Mouse (Mus musculus) MEL (cell line): ENCODE data around the gene Mpig6b. TPM values are rescaled to one million over a fixed set of nuclear protein-coding genes. Genes with fewer than 3 reads are reported as not detected.

Source experiments
- DNase-seq: peaks from one replicate; pipeline ENCODE4 v3.0.0; 2011; ENCODE audit warnings: low read depth, low spot score
- H3K27ac ChIP-seq: 2 replicates; pipeline ENCODE4 v1.5.1; 2012; ENCODE audit warnings: low read depth, mild to moderate bottlenecking, control low read depth, low read length, moderate library complexity; ENCODE audit not compliant: control insufficient read depth
- H3K27me3 ChIP-seq, 2 experiments: fragments of 150-350 bp in 1 of 2; sonication (generic) in 1 of 2; 2 replicates each; pipeline ENCODE4 v1.6.1; 2012; ENCODE audit warnings: low read length in 2 of 2, mild to moderate bottlenecking in 2 of 2, improper control_type of control experiment in 1 of 2, moderate library complexity in 1 of 2; ENCODE audit not compliant: insufficient read depth in 2 of 2, control insufficient read depth in 1 of 2
- H3K36me3 ChIP-seq, 2 experiments: 2 replicates each; pipeline ENCODE4 v1.6.1; 2012 to 2014; ENCODE audit warnings: low read length in 2 of 2, improper control_type of control experiment in 1 of 2, inconsistent platforms in 1 of 2, mild to moderate bottlenecking in 1 of 2; ENCODE audit not compliant: insufficient read depth in 2 of 2, control insufficient read depth in 1 of 2
- H3K4me1 ChIP-seq, 2 experiments: fragments of 150-350 bp in 1 of 2; sonication (generic) in 1 of 2; 2 replicates each; pipeline ENCODE4 v1.6.1; 2012; ENCODE audit warnings: low read length in 2 of 2, improper control_type of control experiment in 1 of 2, mild to moderate bottlenecking in 1 of 2; ENCODE audit not compliant: insufficient read depth in 2 of 2, control insufficient read depth in 1 of 2
- H3K4me3 ChIP-seq, 2 experiments: fragments of 150-350 bp in 1 of 2; sonication (generic) in 1 of 2; 2 replicates each; pipeline ENCODE4 v1.5.1; 2012; ENCODE audit warnings: low read depth in 2 of 2, low read length in 2 of 2, mild to moderate bottlenecking in 2 of 2, moderate library complexity in 2 of 2, control low read depth in 1 of 2, improper control_type of control experiment in 1 of 2; ENCODE audit not compliant: control insufficient read depth in 1 of 2, insufficient read depth in 1 of 2
- H3K79me2 ChIP-seq: 2 replicates; pipeline ENCODE4 v1.6.1; 2012; ENCODE audit warnings: mild to moderate bottlenecking, low read length, moderate library complexity; ENCODE audit not compliant: control insufficient read depth, poor library complexity, insufficient read depth
- H3K9ac ChIP-seq: 2 replicates; pipeline ENCODE4 v1.6.1; 2012; ENCODE audit warnings: low read depth, mild to moderate bottlenecking, control low read depth, low read length, moderate library complexity; ENCODE audit not compliant: control insufficient read depth, poor library complexity, severe bottlenecking
- H3K9me3 ChIP-seq: fragments of 150-350 bp; sonication (generic); replicated peaks from 2 replicates; pipeline ENCODE4 v1.6.1; 2012; ENCODE audit warnings: mild to moderate bottlenecking, low read length, improper control_type of control experiment, moderate library complexity; ENCODE audit not compliant: insufficient read depth
- BHLHE40 ChIP-seq: IDR thresholded peaks from 2 replicates; pipeline ENCODE4 v1.6.1; 2012; ENCODE audit warnings: low read depth, mild to moderate bottlenecking, inconsistent platforms, low read length, improper control_type of control experiment, borderline replicate concordance
- CHD1 ChIP-seq: IDR thresholded peaks from 2 replicates; pipeline ENCODE4 v1.6.1; 2012; ENCODE audit warnings: low read depth, mild to moderate bottlenecking, inconsistent platforms, low read length, improper control_type of control experiment
- CHD2 ChIP-seq: IDR thresholded peaks from 2 replicates; pipeline ENCODE4 v1.6.1; 2011; ENCODE audit warnings: low read length, improper control_type of control experiment
- ELF1 ChIP-seq: IDR thresholded peaks from 2 replicates; pipeline ENCODE4 v1.6.1; 2014; ENCODE audit warnings: low read depth, mild to moderate bottlenecking, inconsistent platforms, low read length, improper control_type of control experiment, moderate library complexity
- ETS1 ChIP-seq: IDR thresholded peaks from 2 replicates; pipeline ENCODE4 v1.6.1; 2012; ENCODE audit warnings: low read depth, mild to moderate bottlenecking, inconsistent platforms, low read length, improper control_type of control experiment, moderate library complexity
- GATA1 ChIP-seq: IDR thresholded peaks from 2 replicates; pipeline ENCODE4 v1.6.1; 2011; ENCODE audit warnings: low read depth, low read length, improper control_type of control experiment
- HCFC1 ChIP-seq: IDR thresholded peaks from 2 replicates; pipeline ENCODE4 v1.6.1; 2012; ENCODE audit warnings: low read depth, mild to moderate bottlenecking, inconsistent platforms, low read length, improper control_type of control experiment, moderate library complexity
- MAFK ChIP-seq: IDR thresholded peaks from 2 replicates; pipeline ENCODE4 v1.6.1; 2011; ENCODE audit warnings: low read depth, mild to moderate bottlenecking, low read length, improper control_type of control experiment, borderline replicate concordance
- MAX ChIP-seq: IDR thresholded peaks from 2 replicates; pipeline ENCODE4 v1.6.1; 2011; ENCODE audit warnings: low read length, improper control_type of control experiment
- MAZ ChIP-seq: IDR thresholded peaks from 2 replicates; pipeline ENCODE4 v1.6.1; 2012; ENCODE audit warnings: low read depth, mild to moderate bottlenecking, inconsistent platforms, low read length, improper control_type of control experiment
- MEF2A ChIP-seq: IDR thresholded peaks from 2 replicates; pipeline ENCODE4 v1.6.1; 2014; ENCODE audit warnings: low read depth, mild to moderate bottlenecking, inconsistent platforms, low read length, improper control_type of control experiment; ENCODE audit not compliant: poor library complexity, insufficient replicate concordance, severe bottlenecking; ENCODE audit errors: extremely low read depth
- MXI1 ChIP-seq: IDR thresholded peaks from 2 replicates; pipeline ENCODE4 v1.6.1; 2011; ENCODE audit warnings: mild to moderate bottlenecking, low read depth, low read length, improper control_type of control experiment
- POLR2A ChIP-seq, 2 experiments: IDR thresholded peaks; 2 replicates each; pipeline ENCODE4 v1.6.1; 2011 to 2012; ENCODE audit warnings: low read length in 2 of 2, mild to moderate bottlenecking in 2 of 2, control low read depth in 1 of 2, improper control_type of control experiment in 1 of 2, low read depth in 1 of 2, moderate library complexity in 1 of 2; ENCODE audit not compliant: control insufficient read depth in 1 of 2, insufficient read depth in 1 of 2, poor library complexity in 1 of 2
- POLR2AphosphoS2 ChIP-seq: IDR thresholded peaks from 2 replicates; pipeline ENCODE4 v1.6.1; 2011; ENCODE audit warnings: low read length, improper control_type of control experiment
- POLR2AphosphoS5 ChIP-seq: IDR thresholded peaks from 2 replicates; pipeline ENCODE4 v1.6.1; 2012; ENCODE audit warnings: low read depth, borderline replicate concordance, mild to moderate bottlenecking, inconsistent platforms, low read length, moderate library complexity, mixed read lengths
- RCOR1 ChIP-seq: IDR thresholded peaks from 2 replicates; pipeline ENCODE4 v1.6.1; 2012; ENCODE audit warnings: low read depth, mild to moderate bottlenecking, inconsistent platforms, low read length, improper control_type of control experiment
- SMC3 ChIP-seq: IDR thresholded peaks from 2 replicates; pipeline ENCODE4 v1.6.1; 2011; ENCODE audit warnings: low read depth, low read length, improper control_type of control experiment
- TAL1 ChIP-seq: IDR thresholded peaks from 2 replicates; pipeline ENCODE4 v1.6.1; 2012; ENCODE audit warnings: mild to moderate bottlenecking, inconsistent platforms, low read length, moderate library complexity, mixed read lengths
- TBP ChIP-seq: IDR thresholded peaks from 2 replicates; pipeline ENCODE4 v1.8.0; 2011; ENCODE audit warnings: low read depth, low read length, improper control_type of control experiment
- TCF12 ChIP-seq: IDR thresholded peaks from 2 replicates; pipeline ENCODE4 v1.6.1; 2014; ENCODE audit warnings: low read depth, mild to moderate bottlenecking, inconsistent platforms, low read length, improper control_type of control experiment, moderate library complexity
- UBTF ChIP-seq: IDR thresholded peaks from 2 replicates; pipeline ENCODE4 v1.6.1; 2012; ENCODE audit warnings: low read depth, mild to moderate bottlenecking, inconsistent platforms, low read length, improper control_type of control experiment, moderate library complexity, borderline replicate concordance; ENCODE audit not compliant: insufficient read depth
- USF1 ChIP-seq: IDR thresholded peaks from 2 replicates; pipeline ENCODE4 v1.6.1; 2014; ENCODE audit warnings: low read depth, mild to moderate bottlenecking, inconsistent platforms, low read length, improper control_type of control experiment, moderate library complexity
- ZMIZ1 ChIP-seq: IDR thresholded peaks from 2 replicates; pipeline ENCODE4 v1.6.1; 2012; ENCODE audit warnings: low read depth, mild to moderate bottlenecking, inconsistent platforms, low read length, improper control_type of control experiment, moderate library complexity
- ZNF384 ChIP-seq: IDR thresholded peaks from 2 replicates; pipeline ENCODE4 v1.6.1; 2012; ENCODE audit warnings: low read depth, mild to moderate bottlenecking, inconsistent platforms, low read length, improper control_type of control experiment
- polyA plus RNA-seq, 2 experiments: library from polyadenylated mRNA; stranded (reverse) in 1 of 2; unstranded in 1 of 2; fragments of >175 nt in 1 of 2; fragments of >200 nt in 1 of 2; gene quantifications; 2 replicates each; pipeline versions ENCODE4 v1.2.1 to v1.2.4; 2012; ENCODE audit warnings: low replicate concordance in 2 of 2, low read depth in 1 of 2; ENCODE audit not compliant: insufficient read length in 2 of 2, insufficient read depth in 1 of 2, missing spikeins in 1 of 2
- total RNA-seq: library from RNA; depleted of rRNA; stranded (reverse); fragments of 300-350 nt; gene quantifications from 2 replicates; pipeline ENCODE4 v1.2.3, GENCODE M21; 2012

Gene Mpig6b
- total and polyA plus RNA-seq, 3 experiments, result not detected

- Histone ChIP-seq H3K4me3 (peak overlapping the region in 1 of 2 experiments; percentile 2; a peak in 1 of 4 replicates), H3K9me3 (no peaks in the 10 kb centered on the region), H3K9ac (peak overlapping the region; percentile 50), H3K27me3 (no peaks in the 10 kb centered on the region), H3K79me2 (no peaks in the 10 kb centered on the region), H3K4me1 (peaks cover 20 to 56% of the 10 kb centered on the region in 2 experiments), H3K27ac (peak overlapping the region; percentile 94), H3K36me3 (peaks cover 0 to 42% of the 10 kb centered on the region in 2 experiments; a peak in 2 of 4 replicates)
- TF ChIP-seq ZNF384 (no peak), CHD1 (no peak), ELF1 (no peak), USF1 (peak; percentile 71), ETS1 (0 out of 2 replicates have a peak, but pooled peaks have one; percentile 6), SMC3 (no peak), POLR2AphosphoS2 (no peak), MAFK (no peak), RCOR1 (no peak), TBP (no peak), MAX (peak; percentile 30; the same call in 1 of the 2 replicates), MEF2A (no peak), TAL1 (0 out of 2 replicates have a peak, but pooled peaks have one; percentile 25)
- peak; percentile 73 for DNase-seq
Observed at GRCm38 (mm10) chr17:35080710-35081109, 14.7 kb upstream of the Mpig6b start.

- peaks cover 20 to 52% of the 10 kb centered on the region in 2 experiments for H3K4me1 ChIP-seq
- peak overlapping the region; percentile 50 for H3K9ac ChIP-seq
- no peaks in the 10 kb centered on the region for H3K79me2 ChIP-seq
- H3K36me3 ChIP-seq, result peaks cover 0 to 38% of the 10 kb centered on the region in 2 experiments; a peak in 2 of 4 replicates
- peak overlapping the region; percentile 3 to 19; a peak in 2 of 4 replicates for H3K4me3 ChIP-seq
- H3K9me3 ChIP-seq, result no peaks in the 10 kb centered on the region
- TF ChIP-seq SMC3 (no peak), POLR2A (IDR thresholded peaks at IDR 0.05; ENCODE audit: control insufficient read depth in 1 of 2, insufficient read depth in 1 of 2, low read depth in 1 of 2, low read length in 2 of 2, poor library complexity in 1 of 2) (peak in 1 of 2 experiments; percentile 31; a peak in 1 of 4 replicates)
- no peak for DNase-seq
- H3K27ac ChIP-seq, result peak overlapping the region; percentile 94
- H3K27me3 ChIP-seq, result no peaks in the 10 kb centered on the region
Observed at GRCm38 (mm10) chr17:35080248-35080647, 14.3 kb upstream of the Mpig6b start.

- no peaks in the 10 kb centered on the region for H3K79me2 ChIP-seq
- no peaks in the 10 kb centered on the region for H3K9me3 ChIP-seq
- peak overlapping the region; percentile 50 for H3K9ac ChIP-seq
- peak overlapping the region; percentile 95 for H3K27ac ChIP-seq
- no peaks in the 10 kb centered on the region for H3K27me3 ChIP-seq
- H3K36me3 ChIP-seq, result peaks cover 0 to 35% of the 10 kb centered on the region in 2 experiments; a peak in 2 of 4 replicates
- peaks cover 20 to 47% of the 10 kb centered on the region in 2 experiments for H3K4me1 ChIP-seq
- peak; percentile 95 for DNase-seq
- peak overlapping the region in 1 of 2 experiments; percentile 3; a peak in 1 of 4 replicates for H3K4me3 ChIP-seq
- TF ChIP-seq CHD2, result no peak
- peak; percentile 57 for TF ChIP-seq HCFC1
- TF ChIP-seq MAZ, result peak; percentile 76
- peak; percentile 95 for TF ChIP-seq ETS1
- peak; percentile 65 for TF ChIP-seq MXI1
- TF ChIP-seq USF1, result no peak
- TF ChIP-seq GATA1, result peak; percentile 99
- peak; percentile 70 for TF ChIP-seq MAX
- TF ChIP-seq TAL1, result peak; percentile 90
- TF ChIP-seq BHLHE40, result peak; percentile 92
- TF ChIP-seq ZMIZ1, result no peak; the same call in 1 of the 2 replicates
- TF ChIP-seq CHD1, result no peak
- no peak for TF ChIP-seq POLR2AphosphoS5
- TF ChIP-seq MEF2A, result no peak
- TF ChIP-seq UBTF, result 0 out of 2 replicates have a peak, but pooled peaks have one; percentile 51
- TF ChIP-seq TBP, result peak; percentile 75
- peak; percentile 74 for TF ChIP-seq ELF1
- TF ChIP-seq TCF12, result peak; percentile 96
Observed at GRCm38 (mm10) chr17:35079778-35080177, 13.8 kb upstream of the Mpig6b start.
